Mouse (Mus musculus) testis, adult 10 weeks (tissue): ENCODE measurements around the gene Scamp3. TPM values are rescaled to one million over a fixed set of nuclear protein-coding genes. Genes with fewer than 3 reads are reported as not detected.

ENCODE experiments used
- polyA plus RNA-seq: library from polyadenylated mRNA; stranded (reverse); fragments of 350-450 nt; fragmentation: Illumina TruSeq; extraction: RNeasy Lipid Tissue Mini Kit (QIAGEN cat#74804); gene quantifications from one replicate; pipeline ENCODE4 v1.2.3, GENCODE M21; 2014; ENCODE audit warnings: low read depth, low replicate concordance

Gene Scamp3
- 8.3 TPM for polyA plus RNA-seq

GRCm38 (mm10) chr3:89177242-89178106 is at the start of gene Scamp3:
Gene Scamp3, plus strand, starts transcription at chr3:89177473.

DNA sequence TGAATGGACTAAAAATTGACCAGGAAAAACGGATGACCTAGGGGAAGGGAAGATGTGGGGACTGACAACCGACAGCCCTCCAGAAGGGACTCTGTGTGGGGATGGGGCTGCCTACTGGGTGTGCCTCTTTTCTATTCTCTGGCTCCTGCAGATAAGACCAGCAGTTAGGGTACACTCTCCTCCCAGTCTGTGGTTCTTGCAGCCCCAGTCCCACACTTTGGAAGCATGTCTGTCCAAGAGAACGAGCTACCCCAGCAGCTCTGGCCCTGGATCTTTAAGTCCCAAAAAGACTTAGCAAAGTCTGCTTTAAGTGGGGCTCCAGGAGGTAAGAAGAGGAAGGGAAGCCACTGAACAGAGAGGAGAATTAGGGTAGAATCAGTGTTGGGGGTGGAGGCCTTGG is 41.3 kb upstream of the Scamp3 start, which contains the start of gene Pklr:
Gene Pklr (plus strand): TSS at position 185 of the 400 bp plus-strand sequence.

GRCm38 (mm10) chr3:89159616-89160344 is 17.5 kb upstream of the Scamp3 start, which contains the start of gene Hcn3:
Gene Hcn3, minus strand, starts transcription at chr3:89160196.

DNA sequence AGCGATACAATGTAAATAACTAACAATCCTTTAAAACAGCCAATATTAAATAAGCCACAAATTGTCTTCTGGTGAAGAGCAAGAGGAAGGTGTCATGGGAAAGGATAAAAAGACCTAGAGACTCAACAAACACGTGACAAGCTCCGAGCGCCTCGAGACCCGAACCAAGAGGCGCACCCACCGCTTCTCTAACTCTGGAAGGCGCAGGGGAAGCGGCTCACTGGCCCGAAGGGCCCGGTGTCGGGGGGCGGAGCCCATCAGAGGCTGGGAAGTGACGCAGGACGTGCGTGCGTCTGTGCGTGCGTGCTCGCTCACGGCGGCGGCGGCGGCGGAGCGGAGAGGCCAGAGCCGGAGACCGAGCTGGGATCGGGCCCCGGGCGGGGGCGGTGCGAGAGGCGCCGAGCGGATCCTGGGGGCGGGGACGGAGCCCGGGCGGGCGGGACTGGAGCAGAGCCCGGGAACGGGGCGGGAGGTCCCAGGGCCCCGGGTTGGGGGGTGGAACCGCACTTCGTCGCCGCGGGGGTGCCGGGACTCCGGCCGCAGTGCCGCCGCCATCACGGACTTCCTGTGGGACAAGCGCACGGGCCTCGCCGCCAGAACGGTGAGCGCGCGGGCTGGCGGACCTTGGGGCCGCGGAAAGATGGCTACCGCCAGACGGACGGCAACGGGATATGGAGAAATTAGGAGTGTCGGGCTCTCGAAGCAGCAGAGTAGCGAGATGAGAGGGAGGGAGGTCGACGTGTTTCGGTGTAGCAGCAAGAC is 12.6 kb upstream of the Scamp3 start, which contains the start of gene Clk2:
Gene Clk2 (plus strand): TSS at position 290 of the 762 bp plus-strand sequence.

DNA sequence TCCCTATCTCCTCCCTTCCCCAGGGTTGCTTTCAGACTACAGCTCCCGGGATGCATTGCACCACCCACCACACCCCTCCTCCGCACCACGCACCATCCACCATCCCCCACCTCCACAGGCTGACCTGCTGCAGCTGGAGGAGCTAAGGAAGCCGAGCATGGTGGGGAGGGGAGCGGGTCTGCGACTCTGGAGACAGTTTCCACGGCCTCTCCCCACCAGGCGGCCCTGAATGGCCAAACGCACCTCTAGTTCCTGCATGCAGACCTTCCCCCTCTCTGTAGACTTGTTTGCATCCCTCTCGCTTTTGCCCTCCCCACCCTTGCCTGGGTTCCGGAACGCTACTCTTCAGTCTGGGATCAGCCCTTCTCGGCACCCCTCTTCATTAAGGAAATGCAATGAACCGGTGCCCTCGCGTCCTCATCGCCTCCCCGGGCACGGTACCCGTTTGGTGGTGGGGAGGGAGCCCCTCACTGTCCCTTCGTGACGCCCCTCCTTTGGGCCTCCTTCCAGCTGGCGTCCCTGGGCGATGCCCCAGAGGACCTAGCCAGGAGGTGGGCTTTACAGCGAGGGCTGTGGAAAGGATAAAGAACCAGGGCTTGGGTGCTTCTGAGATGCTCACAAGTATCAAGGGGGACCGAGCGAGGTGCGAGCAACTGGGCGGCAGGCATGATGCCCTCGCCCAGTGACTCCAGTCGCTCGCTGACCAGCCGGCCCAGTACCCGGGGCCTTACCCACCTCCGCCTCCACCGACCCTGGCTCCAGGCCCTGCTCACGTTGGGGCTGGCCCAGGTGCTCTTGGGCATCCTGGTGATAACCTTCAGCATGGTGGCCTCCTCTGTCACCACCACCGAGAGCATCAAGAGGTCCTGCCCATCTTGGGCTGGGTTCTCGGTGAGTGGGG is 6.0 kb downstream of the Scamp3 start, which contains the start of gene Fam189b:
Gene Fam189b (plus strand): TSS at position 86 of the 901 bp plus-strand sequence.

DNA sequence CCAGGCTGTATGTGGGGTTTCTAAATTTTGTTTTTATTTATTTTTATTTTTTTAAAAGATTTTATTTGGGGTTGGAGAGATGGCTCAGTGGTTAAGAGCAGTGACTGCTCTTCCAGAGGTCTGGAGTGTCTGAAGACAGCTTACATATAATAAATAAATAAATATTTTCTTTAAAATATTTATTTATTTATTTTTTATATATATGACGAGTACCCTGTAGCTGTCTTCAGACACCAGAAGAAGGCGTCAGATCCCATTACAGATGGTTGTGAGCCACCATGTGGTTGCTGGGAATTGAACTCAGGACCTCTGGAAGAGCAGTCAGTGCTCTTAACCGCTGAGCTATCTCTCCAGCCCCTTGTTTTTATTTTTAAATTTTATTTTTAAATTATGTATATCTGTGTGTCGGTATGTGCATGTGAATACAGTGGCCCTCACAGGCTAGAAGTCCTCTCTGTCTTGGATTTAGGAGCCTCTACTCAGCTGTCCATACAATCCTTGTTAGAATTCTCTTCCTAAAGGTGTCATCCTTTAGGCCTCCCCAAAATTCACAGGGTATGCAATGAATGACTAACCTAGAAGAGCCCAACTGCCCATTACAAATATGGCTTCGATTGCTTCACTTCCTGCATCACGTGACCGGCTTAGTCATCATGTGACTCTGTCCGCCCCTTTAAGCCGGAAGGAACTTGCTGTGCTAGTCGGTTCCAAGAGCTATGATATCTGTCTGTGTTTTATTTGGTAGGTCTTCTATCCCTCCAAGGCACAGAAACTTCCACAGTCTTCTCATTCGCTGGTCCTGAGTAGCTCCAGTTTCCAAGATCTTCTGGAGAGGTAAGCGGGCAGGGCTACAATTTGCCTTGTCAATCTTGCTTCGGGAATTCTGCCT is 25.2 kb downstream of the Scamp3 start, which contains the start of gene Gba:
Gene Gba (plus strand): TSS at position 676 of the 889 bp plus-strand sequence.

GRCm38 (mm10) chr3:89214681-89215411 is 37.6 kb downstream of the Scamp3 start, which contains the start of gene Thbs3:
Gene Thbs3, plus strand, starts transcription at chr3:89215180.

DNA sequence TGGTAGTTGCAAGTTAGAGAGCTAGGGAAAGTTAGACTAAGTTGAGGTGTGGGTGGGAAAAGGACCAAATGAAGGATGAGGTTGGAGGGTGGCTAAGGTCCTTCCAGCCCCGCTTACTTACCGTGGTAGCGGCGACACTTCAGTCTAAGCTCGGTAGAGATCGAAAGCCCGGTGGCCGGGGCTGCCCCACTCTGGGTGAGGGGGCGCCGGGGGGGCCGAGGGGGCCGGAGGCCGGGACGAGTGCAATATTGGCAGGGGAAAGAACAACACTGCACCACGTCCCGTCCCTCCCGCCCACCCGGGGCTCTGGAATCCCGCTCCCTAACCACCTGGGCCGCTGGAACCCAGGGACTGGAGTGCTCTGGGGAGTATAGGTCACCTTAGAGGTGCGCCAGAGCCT is 49.6 kb downstream of the Scamp3 start, which contains the start of gene Mtx1:
Gene Mtx1 (minus strand): TSS at position 189 of the 400 bp plus-strand sequence.

GRCm38 (mm10) chr3:89228836-89229235 is 51.6 kb downstream of the Scamp3 start, which contains the start of gene Muc1:
Gene Muc1, plus strand, starts transcription at chr3:89229057.

Other genes with a start within 250 kb of the Scamp3 start
- gene Ash1l, start 226.9 kb upstream of the Scamp3 start, polyA plus RNA-seq: 25.0 TPM
- 278 TPM for gene Dap3, start 226.3 kb upstream of the Scamp3 start, polyA plus RNA-seq
- 0.76 TPM for gene Rusc1, start 84.2 kb upstream of the Scamp3 start, polyA plus RNA-seq
- gene Gm43738, start 76.4 kb upstream of the Scamp3 start, polyA plus RNA-seq: not detected
- 22.2 TPM for gene Fdps, start 75.5 kb upstream of the Scamp3 start, polyA plus RNA-seq
- not detected for gene Pklr, start 41.3 kb upstream of the Scamp3 start, polyA plus RNA-seq
- gene Hcn3, start 17.3 kb upstream of the Scamp3 start, polyA plus RNA-seq: 0.08 TPM
- 13.5 TPM for gene Clk2, start 12.7 kb upstream of the Scamp3 start, polyA plus RNA-seq
- not detected for gene Fam189b, start 5.7 kb downstream of the Scamp3 start, polyA plus RNA-seq
- gene Gba, start 25.5 kb downstream of the Scamp3 start, polyA plus RNA-seq: 4.8 TPM
- gene Thbs3, start 37.7 kb downstream of the Scamp3 start, polyA plus RNA-seq: 3.4 TPM
- 187 TPM for gene Mtx1, start 49.6 kb downstream of the Scamp3 start, polyA plus RNA-seq
- 11.6 TPM for gene Muc1, start 51.6 kb downstream of the Scamp3 start, polyA plus RNA-seq
- gene Krtcap2, start 68.5 kb downstream of the Scamp3 start, polyA plus RNA-seq: 13.6 TPM
- 0.98 TPM for gene Trim46, start 68.8 kb downstream of the Scamp3 start, polyA plus RNA-seq
- gene Dpm3, start 81.9 kb downstream of the Scamp3 start, polyA plus RNA-seq: not detected
- gene Slc50a1, start 93.1 kb downstream of the Scamp3 start, polyA plus RNA-seq: 1.1 TPM
- gene Efna1, start 103.7 kb downstream of the Scamp3 start, polyA plus RNA-seq: not detected
- gene Efna3, start 145.5 kb downstream of the Scamp3 start, polyA plus RNA-seq: 0.11 TPM
- gene Efna4, start 160.6 kb downstream of the Scamp3 start, polyA plus RNA-seq: not detected
- gene Adam15, start 172.5 kb downstream of the Scamp3 start, polyA plus RNA-seq: 3.3 TPM
- gene Dcst2, start 184.5 kb downstream of the Scamp3 start, polyA plus RNA-seq: 6.5 TPM
- gene Dcst1, start 187.8 kb downstream of the Scamp3 start, polyA plus RNA-seq: 25.0 TPM
- gene Zbtb7b, start 217.3 kb downstream of the Scamp3 start, polyA plus RNA-seq: 0.24 TPM
- gene Lenep, start 225.3 kb downstream of the Scamp3 start, polyA plus RNA-seq: 0.34 TPM
- 1.8 TPM for gene Flad1, start 234.4 kb downstream of the Scamp3 start, polyA plus RNA-seq
- 4.7 TPM for gene Cks1b, start 240.9 kb downstream of the Scamp3 start, polyA plus RNA-seq
- 6.5 TPM for gene Shc1, start 241.0 kb downstream of the Scamp3 start, polyA plus RNA-seq